ENCODE assay signal across 8 mouse cellular contexts in the genomic region with DNA sequence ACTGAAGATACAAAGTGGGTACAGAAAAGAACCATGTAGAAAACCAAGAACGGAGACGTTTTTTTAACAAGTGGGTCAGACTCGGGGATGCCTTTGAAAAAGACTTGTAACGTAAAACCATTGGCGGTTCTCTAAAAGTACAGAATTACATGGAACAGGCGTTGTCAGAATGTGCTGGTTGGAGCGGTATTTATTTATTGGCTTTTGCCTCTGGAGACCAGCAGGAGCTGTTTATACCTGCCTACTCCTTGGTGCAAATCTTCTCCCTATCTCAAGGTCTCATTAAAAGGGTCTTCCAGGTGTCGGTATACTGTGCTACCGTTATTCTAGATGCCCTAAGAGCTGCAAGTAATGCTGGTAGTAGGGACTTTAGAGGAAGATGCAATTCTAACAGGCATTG.
A peak's percentile ranks its signal among the peaks of the same experiment; 100 is the strongest.
DNase-seq lines count a peak whose midpoint lies in the region; ATAC-seq and TF ChIP-seq lines count a peak whose summit lies in the region.

No protein-coding gene starts in this region.

- peaks cover 14% of the 10 kb centered on the region for H3K4me1 ChIP-seq in lung, embryonic 14.5 days (ENCODE audit: insufficient read depth)
- peaks cover 51% of the 10 kb centered on the region for H3K4me1 ChIP-seq in limb, embryonic 14.5 days (ENCODE audit: control insufficient read depth, insufficient read depth, low read length)
- H3K4me1 ChIP-seq in stomach, embryonic 15.5 days = peaks cover 25% of the 10 kb centered on the region

- no peak for ATAC-seq in lung, embryonic 14.5 days (ENCODE audit: insufficient read depth)
- ATAC-seq in limb, embryonic 14.5 days (ENCODE audit: low FRiP score, low read depth) = no peak
- no peak for ATAC-seq in stomach, embryonic 15.5 days (ENCODE audit: insufficient read depth, low FRiP score, low read depth)
- ATAC-seq in frontal cortex, adult (ENCODE audit: low TSS enrichment) = no peak

- 8% methylated on average over 9 of the region's 9 CpGs for WGBS in lung, embryonic 14.5 days
- 2% methylated on average over 9 of the region's 9 CpGs for WGBS in limb, embryonic 14.5 days
- WGBS in stomach, embryonic 15.5 days = 18% methylated on average over 9 of the region's 9 CpGs

- H3K36me3 ChIP-seq in lung, embryonic 14.5 days (ENCODE audit: insufficient read depth) = no peaks in the 10 kb centered on the region
- no peaks in the 10 kb centered on the region for H3K36me3 ChIP-seq in limb, embryonic 14.5 days (ENCODE audit: control insufficient read depth, insufficient read depth, low read length)
- no peaks in the 10 kb centered on the region for H3K36me3 ChIP-seq in stomach, embryonic 15.5 days

- peak overlapping the region; percentile 78 for H3K27ac ChIP-seq in lung, embryonic 14.5 days (ENCODE audit: low read depth)
- H3K27ac ChIP-seq in limb, embryonic 14.5 days (replicated peaks; ENCODE audit: low read depth, low read length) = peak overlapping the region; percentile 72; the same call in 1 of the 2 replicates
- no peak overlapping the region for H3K27ac ChIP-seq in stomach, embryonic 15.5 days

- peak overlapping the region; percentile 39 for H3K4me3 ChIP-seq in lung, embryonic 14.5 days (ENCODE audit: low read depth, low read length)
- H3K4me3 ChIP-seq in limb, embryonic 14.5 days (replicated peaks; ENCODE audit: low read length) = peak overlapping the region; percentile 38
- peak overlapping the region; percentile 31 for H3K4me3 ChIP-seq in stomach, embryonic 15.5 days (replicated peaks)

- peak overlapping the region; percentile 65; the same call in 1 of the 2 replicates for H3K9ac ChIP-seq in lung, embryonic 14.5 days
- peak overlapping the region; percentile 65 for H3K9ac ChIP-seq in limb, embryonic 14.5 days (ENCODE audit: low read depth, low read length, severe bottlenecking)
- no peak overlapping the region for H3K9ac ChIP-seq in stomach, embryonic 15.5 days

- H3K4me2 ChIP-seq in lung, embryonic 14.5 days = peak overlapping the region; percentile 84
- H3K4me2 ChIP-seq in limb, embryonic 14.5 days (replicated peaks; ENCODE audit: low read depth, low read length, severe bottlenecking) = peak overlapping the region; percentile 74
- peak overlapping the region; percentile 62 for H3K4me2 ChIP-seq in stomach, embryonic 15.5 days

- TF ChIP-seq POLR2A in limb, embryonic 14.5 days (IDR thresholded peaks at IDR 0.05; ENCODE audit: borderline replicate concordance, extremely low read depth, insufficient read depth, insufficient read length) = no peak

- peaks cover 5% of the 10 kb centered on the region; the same call in 1 of the 2 replicates for H3K27me3 ChIP-seq in lung, embryonic 14.5 days (ENCODE audit: insufficient read depth, low read length)
- H3K27me3 ChIP-seq in limb, embryonic 14.5 days (ENCODE audit: control insufficient read depth, insufficient read depth, low read length) = peaks cover 6% of the 10 kb centered on the region; the same call in 1 of the 2 replicates
- H3K27me3 ChIP-seq in stomach, embryonic 15.5 days (replicated peaks) = 0 out of 2 replicates have a peak, but pooled peaks cover 4% of the 10 kb centered on the region

- TF ChIP-seq CTCF in lung, embryonic 14.5 days (IDR thresholded peaks at IDR 0.05; ENCODE audit: low read depth) = no peak

- H3K9me3 ChIP-seq in lung, embryonic 14.5 days (ENCODE audit: low read depth, low read length) = no peaks in the 10 kb centered on the region
- no peaks in the 10 kb centered on the region for H3K9me3 ChIP-seq in limb, embryonic 14.5 days (ENCODE audit: control insufficient read depth, low read length)
- no peaks in the 10 kb centered on the region for H3K9me3 ChIP-seq in stomach, embryonic 15.5 days

- DNase-seq in lung, embryonic 14.5 days = peak; percentile 53
- no peak for DNase-seq in lung, postnatal 14 days
- DNase-seq in forelimb bud, embryonic 11.5 days (ENCODE audit: low read depth, low spot score) = peak; percentile 26
- peak; percentile 52 for DNase-seq in limb, embryonic 14.5 days (ENCODE audit: low spot score)
- DNase-seq in gastrocnemius, postnatal 10 days = no peak
- no peak for DNase-seq in ovary, adult 18-20 months (ENCODE audit: low spot score)

Comparison
In these comparisons a context has a peak if more than half of its experiments do, and no peak if none do; other contexts are left out.
1. DNase-seq: peak in lung, embryonic 14.5 days (single experiment), forelimb bud, embryonic 11.5 days (single experiment) and limb, embryonic 14.5 days (single experiment); none in lung, postnatal 14 days (single experiment), gastrocnemius, postnatal 10 days (single experiment) and ovary, adult 18-20 months (single experiment).
2. Peak in every context shown above with its lines, with median percentiles within 50 percentile points of each other: H3K4me2 ChIP-seq and H3K4me3 ChIP-seq.